Mouse (Mus musculus) liver, adult 2 months (tissue): ENCODE data around the gene Zc3h4.

Source experiments
- CTCF ChIP-seq: fragments of 200-500 bp; IDR thresholded peaks from 2 replicates; pipeline ENCODE4 v1.5.1; 2011; ENCODE audit warnings: low read depth, low read length, control low read depth
- POLR2A ChIP-seq: fragments of 200-500 bp; IDR thresholded peaks from 2 replicates; pipeline ENCODE4 v1.6.1; 2011; ENCODE audit warnings: low read length, control low read depth; ENCODE audit not compliant: insufficient read depth; ENCODE audit errors: extremely low read depth

DNA sequence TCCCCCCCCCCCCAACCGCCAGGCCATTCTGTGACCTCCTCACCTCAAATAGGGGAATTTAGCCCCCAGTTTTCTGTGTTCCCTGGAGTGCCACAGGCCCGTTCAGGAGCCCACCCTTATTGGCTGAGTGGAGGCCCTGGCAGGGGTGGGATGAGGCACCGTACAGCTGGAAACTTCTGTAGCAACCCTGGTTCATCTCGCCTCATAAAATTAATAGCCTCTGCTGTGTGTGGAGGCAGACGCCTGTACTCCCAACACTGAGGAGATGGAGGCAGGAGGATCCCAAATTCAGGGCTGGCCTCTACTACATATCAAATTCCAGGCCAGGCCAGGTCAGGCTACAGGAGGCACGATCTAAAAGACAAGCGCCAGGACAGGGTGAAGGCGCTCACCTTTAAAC lies 73.1 kb downstream of the Zc3h4 start:
- TF ChIP-seq CTCF (no peak), POLR2A (no peak)
